Mouse (Mus musculus) midbrain, postnatal 0 days (tissue): ENCODE results near the gene Mrps35. TPM values are rescaled to one million over a fixed set of nuclear protein-coding genes. Genes with fewer than 3 reads are reported as not detected.

ENCODE experiments used
- ATAC-seq: fragments of 200-750 bp; cut with Nextera tagmentation; 2 replicates; pipeline ENCODE4 v1.8.0; 2017; ENCODE audit warnings: moderate number of reproducible peaks, mild to moderate bottlenecking, moderate TSS enrichment, moderate library complexity; ENCODE audit not compliant: low FRiP score
- DNase-seq: peaks from one replicate; pipeline ENCODE4 v3.0.0-alpha.2; 2015; ENCODE audit warnings: low spot score
- H3K27ac ChIP-seq: fragments of 300-500 bp; sonication (generic); 2 replicates; pipeline ENCODE4 v1.5.1; 2014; ENCODE audit warnings: low read depth, mild to moderate bottlenecking, low read length, mixed read lengths
- H3K27me3 ChIP-seq: fragments of 300-500 bp; sonication (generic); 2 replicates; pipeline ENCODE4 v1.6.1; 2014; ENCODE audit warnings: low read length, control low read depth, mixed read lengths; ENCODE audit not compliant: insufficient read depth
- H3K36me3 ChIP-seq: fragments of 300-500 bp; sonication (generic); 2 replicates; pipeline ENCODE4 v1.6.1; 2014; ENCODE audit warnings: low read length, control low read depth, mixed read lengths; ENCODE audit not compliant: insufficient read depth
- H3K4me1 ChIP-seq: fragments of 300-500 bp; sonication (generic); 2 replicates; pipeline ENCODE4 v1.6.1; 2014; ENCODE audit warnings: mild to moderate bottlenecking, control low read depth, antibody characterized with exemption, low read length, mixed read lengths; ENCODE audit not compliant: insufficient read depth
- H3K4me2 ChIP-seq: fragments of 300-500 bp; sonication (generic); 2 replicates; pipeline ENCODE4 v1.6.1; 2014; ENCODE audit warnings: low read depth, mild to moderate bottlenecking, low read length, mixed read lengths; ENCODE audit not compliant: poor library complexity, severe bottlenecking
- H3K4me3 ChIP-seq: fragments of 300-500 bp; sonication (generic); 2 replicates; pipeline ENCODE4 v1.5.1; 2014; ENCODE audit warnings: low read depth, mild to moderate bottlenecking, low read length, moderate library complexity
- H3K9ac ChIP-seq: fragments of 300-500 bp; sonication (generic); replicated peaks from 2 replicates; pipeline ENCODE4 v1.6.1; 2014; ENCODE audit warnings: mild to moderate bottlenecking, low read length, moderate library complexity, mixed read lengths; ENCODE audit not compliant: poor library complexity, severe bottlenecking
- H3K9me3 ChIP-seq: fragments of 300-500 bp; sonication (generic); 2 replicates; pipeline ENCODE4 v1.6.1; 2016; ENCODE audit warnings: low read length, control low read depth
- CTCF ChIP-seq: IDR thresholded peaks from 2 replicates; pipeline ENCODE4 v1.5.1; 2016; ENCODE audit warnings: antibody characterized with exemption, mild to moderate bottlenecking
- WGBS: fragments of 180-500 bp; shearing (Covaris S2); extraction: QIAGEN DNeasy Blood & Tissue Kit; methylation state at CpG from one replicate; pipeline ENCODE4 v1.1.7; 2014; 5-methylcytosine and 5-hydroxymethylcytosine counted together
- polyA plus RNA-seq: library from polyadenylated mRNA; unstranded; fragments of >200 nt; fragmentation: Nextera tagmentation; extraction: Ambion mirVana; gene quantifications from 2 replicates; pipeline ENCODE4 v1.2.1, GENCODE M21; 2015
- total RNA-seq: library from RNA; depleted of rRNA; stranded (reverse); fragments of >200 nt; gene quantifications from 2 replicates; pipeline ENCODE4 v1.2.3, GENCODE M21; 2014

Gene Mrps35
- total and polyA plus RNA-seq, 2 experiments from 2014 or later = 8.9 to 61.0 TPM

DNA sequence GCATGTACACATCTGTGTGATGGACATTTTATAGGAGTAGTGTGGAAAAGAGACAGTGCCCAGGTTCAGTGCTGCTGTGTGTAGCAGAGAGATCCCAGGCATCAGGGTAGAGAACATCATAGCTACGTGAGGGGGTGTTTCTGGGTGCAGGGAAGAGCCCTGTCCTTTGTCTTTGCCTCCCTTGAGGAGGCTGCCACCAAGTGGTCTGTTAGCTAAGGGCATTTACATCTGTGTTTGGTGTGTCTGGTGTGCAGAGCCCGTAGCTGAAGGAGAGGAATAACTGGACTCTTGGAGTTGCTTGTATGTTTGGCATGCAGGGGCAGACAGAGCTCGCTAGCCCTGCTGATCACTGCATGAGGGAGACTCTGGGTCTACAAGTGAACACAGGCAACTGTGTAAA lies 59.7 kb downstream of the Mrps35 start:
- Histone ChIP-seq H3K9me3 (no peaks in the 10 kb centered on the region), H3K27ac (no peak overlapping the region), H3K4me1 (0 out of 2 replicates have a peak, but pooled peaks cover under 1% of the 10 kb centered on the region), H3K9ac (no peak overlapping the region), H3K4me2 (no peak overlapping the region), H3K4me3 (no peak overlapping the region), H3K36me3 (peaks cover 3% of the 10 kb centered on the region; the same call in 1 of the 2 replicates), H3K27me3 (no peaks in the 10 kb centered on the region)
- WGBS = 85% methylated on average over 3 of the region's 3 CpGs
- peak; percentile 29; the same call in 1 of the 2 replicates for TF ChIP-seq CTCF
- ATAC-seq = no peak
- no peak for DNase-seq

DNA sequence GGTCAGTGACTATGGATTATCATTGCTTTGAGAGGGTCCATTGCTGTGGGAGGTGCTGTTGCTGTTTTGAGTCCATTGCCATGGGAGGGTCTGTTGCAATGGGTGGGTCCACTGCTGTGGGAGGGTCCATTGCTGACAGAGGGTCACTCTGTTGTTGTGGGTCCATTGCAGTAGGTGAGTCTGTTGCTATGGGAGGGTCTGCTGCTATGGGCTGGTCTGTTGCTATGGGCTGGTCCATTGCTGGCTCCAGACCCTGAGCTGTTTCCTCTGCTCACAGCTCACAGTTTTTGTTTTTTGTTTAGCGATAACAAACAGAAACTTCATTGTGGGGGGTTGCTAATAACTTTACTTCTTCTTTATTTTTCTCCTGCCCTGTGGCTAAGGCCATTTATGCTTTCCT lies 63.0 kb downstream of the Mrps35 start:
- Histone ChIP-seq H3K27ac (no peak overlapping the region), H3K36me3 (peaks cover 19% of the 10 kb centered on the region), H3K4me2 (no peak overlapping the region), H3K9me3 (no peaks in the 10 kb centered on the region), H3K27me3 (no peaks in the 10 kb centered on the region), H3K4me1 (no peaks in the 10 kb centered on the region), H3K4me3 (no peak overlapping the region), H3K9ac (no peak overlapping the region)
- WGBS = 100% methylated on average over 1 of the region's 1 CpGs
- DNase-seq = no peak
- no peak for TF ChIP-seq CTCF
- ATAC-seq = no peak

DNA sequence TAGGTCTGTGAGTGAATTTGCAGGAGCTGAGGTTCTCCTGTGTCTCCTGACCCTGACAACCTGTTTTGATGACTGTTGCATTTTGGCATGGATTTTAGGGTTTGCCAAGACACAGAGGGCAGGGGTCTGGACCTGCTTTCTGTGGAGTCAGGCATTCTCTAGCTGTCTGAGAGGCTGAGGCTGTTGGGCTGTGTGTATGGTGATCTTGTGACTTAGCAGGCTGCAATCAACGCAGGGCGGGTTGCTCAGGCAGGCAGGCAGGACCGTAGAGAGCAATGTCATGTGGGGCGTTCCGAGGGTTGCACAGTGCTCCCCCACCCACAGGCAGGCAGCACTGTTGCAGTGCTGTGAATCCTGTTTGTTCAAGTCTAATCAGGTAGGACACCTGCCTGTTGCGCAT lies 64.2 kb downstream of the Mrps35 start:
- H3K27ac ChIP-seq = no peak overlapping the region
- TF ChIP-seq CTCF = no peak
- H3K9me3 ChIP-seq = no peaks in the 10 kb centered on the region
- no peak overlapping the region for H3K9ac ChIP-seq
- H3K36me3 ChIP-seq = peaks cover 29% of the 10 kb centered on the region
- DNase-seq (no peak), ATAC-seq (no peak)
- no peak overlapping the region for H3K4me3 ChIP-seq
- no peaks in the 10 kb centered on the region for H3K27me3 ChIP-seq
- no peaks in the 10 kb centered on the region for H3K4me1 ChIP-seq
- no peak overlapping the region for H3K4me2 ChIP-seq
- 97% methylated on average over 6 of the region's 6 CpGs for WGBS

DNA sequence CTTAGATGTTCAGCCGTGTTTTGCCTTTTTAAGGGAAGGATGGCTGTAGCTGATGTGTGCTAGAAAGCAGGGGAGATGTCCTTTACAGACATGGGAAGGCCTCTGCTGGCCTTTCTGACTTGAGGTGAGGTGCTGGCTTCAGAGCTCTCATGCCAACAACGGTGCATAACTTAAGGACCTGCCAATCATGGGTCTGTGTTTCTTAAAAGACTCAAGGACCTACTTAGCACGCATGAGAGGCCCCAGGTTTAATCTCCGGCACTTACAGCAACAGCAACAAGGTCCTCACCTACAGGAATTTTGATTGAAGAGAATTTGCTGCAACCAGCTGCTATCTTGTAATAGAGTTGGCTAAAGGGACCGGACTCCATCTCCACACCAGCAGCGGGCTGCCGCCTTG lies 66.7 kb downstream of the Mrps35 start:
- H3K4me1 ChIP-seq = no peaks in the 10 kb centered on the region
- no peaks in the 10 kb centered on the region for H3K27me3 ChIP-seq
- DNase-seq = no peak
- no peak overlapping the region for H3K9ac ChIP-seq
- H3K9me3 ChIP-seq = no peaks in the 10 kb centered on the region
- no peak overlapping the region for H3K4me3 ChIP-seq
- ATAC-seq = no peak
- WGBS = 89% methylated on average over 7 of the region's 7 CpGs
- no peak for TF ChIP-seq CTCF
- no peak overlapping the region for H3K27ac ChIP-seq
- peaks cover 33% of the 10 kb centered on the region for H3K36me3 ChIP-seq
- H3K4me2 ChIP-seq = no peak overlapping the region

DNA sequence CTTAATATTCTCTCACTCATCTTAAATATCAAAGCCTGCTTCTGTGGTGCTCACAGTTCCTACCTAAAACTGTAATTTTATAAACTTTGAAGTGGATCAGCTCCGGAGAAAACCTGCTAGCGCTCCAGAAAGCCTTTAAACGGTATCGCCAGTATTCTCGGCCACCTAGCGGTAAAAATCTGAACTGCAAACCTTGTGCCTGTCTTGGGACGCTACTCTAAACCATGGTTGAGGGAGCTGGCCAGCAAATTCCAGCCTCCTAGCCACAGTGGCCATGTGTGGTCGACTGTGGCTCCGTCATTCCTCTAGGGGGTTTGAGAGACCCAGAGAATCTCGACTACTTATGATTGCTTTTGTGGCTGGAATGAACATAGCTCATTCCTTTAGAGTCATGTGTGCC lies 74.0 kb downstream of the Mrps35 start:
- ATAC-seq (peak; percentile 75), DNase-seq (peak; percentile 86)
- peak; percentile 86 for TF ChIP-seq CTCF
- H3K9me3 ChIP-seq = no peaks in the 10 kb centered on the region
- H3K27me3 ChIP-seq = no peaks in the 10 kb centered on the region
- no peak overlapping the region for H3K9ac ChIP-seq
- no peak overlapping the region for H3K4me2 ChIP-seq
- no peak overlapping the region for H3K27ac ChIP-seq
- H3K4me3 ChIP-seq = no peak overlapping the region
- 9% methylated on average over 10 of the region's 10 CpGs for WGBS
- no peaks in the 10 kb centered on the region for H3K4me1 ChIP-seq
- H3K36me3 ChIP-seq = peaks cover 7% of the 10 kb centered on the region; the same call in 1 of the 2 replicates

DNA sequence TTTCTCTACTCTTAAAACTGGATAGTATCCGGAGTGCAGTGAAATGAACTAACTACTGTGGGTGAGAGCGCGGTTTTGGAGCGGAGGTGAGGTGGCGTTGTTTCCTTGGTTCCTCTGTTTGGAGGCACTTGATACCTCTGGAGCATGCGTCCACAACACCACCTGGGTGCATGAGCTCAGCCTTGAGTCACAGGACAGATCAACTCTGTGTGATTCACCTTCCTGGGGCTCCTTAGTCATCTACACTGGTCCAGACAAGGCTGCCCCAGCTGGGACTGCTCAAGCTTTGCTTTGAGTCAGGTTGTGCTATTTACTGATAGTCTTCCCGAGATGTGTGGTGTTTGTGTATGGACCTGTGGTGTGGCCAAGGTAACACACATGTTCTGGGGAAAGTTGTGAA lies 75.2 kb downstream of the Mrps35 start:
- Histone ChIP-seq H3K27ac (no peak overlapping the region), H3K27me3 (no peaks in the 10 kb centered on the region), H3K4me1 (no peaks in the 10 kb centered on the region), H3K36me3 (no peaks in the 10 kb centered on the region), H3K9ac (no peak overlapping the region), H3K4me3 (no peak overlapping the region), H3K4me2 (no peak overlapping the region), H3K9me3 (no peaks in the 10 kb centered on the region)
- DNase-seq (no peak), ATAC-seq (no peak)
- TF ChIP-seq CTCF = no peak
- WGBS = 98% methylated on average over 7 of the region's 7 CpGs
